Mouse (Mus musculus) c-Kit-negative CD71-positive TER-119-positive erythroid progenitor cells, embryonic 14.5 days (primary cell): ENCODE data around the gene Ulk3.
A peak's percentile ranks its signal among the peaks of the same experiment; 100 is the strongest.

Experiments
- DNase-seq: peaks from one replicate; pipeline ENCODE4 v3.0.0-alpha.2; 2013; ENCODE audit warnings: low read depth, low spot score

Gene Ulk3

GRCm38 (mm10) chr9:57568500-57568899 lies 20.8 kb upstream of the Ulk3 start:
- no peak for DNase-seq

GRCm38 (mm10) chr9:57574397-57574796 lies 14.9 kb upstream of the Ulk3 start:
- no peak for DNase-seq

GRCm38 (mm10) chr9:57575577-57575976 lies 13.7 kb upstream of the Ulk3 start:
- no peak for DNase-seq

GRCm38 (mm10) chr9:57577144-57577849 lies 12.0 kb upstream of the Ulk3 start:
- peak; percentile 30 for DNase-seq

GRCm38 (mm10) chr9:57584991-57585390 lies 4.3 kb upstream of the Ulk3 start:
- DNase-seq = no peak

- no peak for DNase-seq
Observed at GRCm38 (mm10) chr9:57590726-57591125, 1.5 kb downstream of the Ulk3 start.

- DNase-seq = no peak
Observed at GRCm38 (mm10) chr9:57593454-57594173, 4.4 kb downstream of the Ulk3 start.

- no peak for DNase-seq
Observed at GRCm38 (mm10) chr9:57594174-57594509, 4.9 kb downstream of the Ulk3 start.

- DNase-seq = no peak
Observed at GRCm38 (mm10) chr9:57597265-57597664, 8.0 kb downstream of the Ulk3 start.

- DNase-seq = no peak
Observed at GRCm38 (mm10) chr9:57597929-57598382, 8.7 kb downstream of the Ulk3 start.

- DNase-seq = no peak
Observed at GRCm38 (mm10) chr9:57598851-57599563, 9.8 kb downstream of the Ulk3 start.

GRCm38 (mm10) chr9:57600620-57601352 lies 11.5 kb downstream of the Ulk3 start:
- DNase-seq = no peak

GRCm38 (mm10) chr9:57601353-57601706 lies 12.1 kb downstream of the Ulk3 start:
- DNase-seq = no peak

GRCm38 (mm10) chr9:57602098-57602497 lies 12.8 kb downstream of the Ulk3 start:
- no peak for DNase-seq

- DNase-seq = no peak
Observed at GRCm38 (mm10) chr9:57604875-57605274, 15.6 kb downstream of the Ulk3 start.

- DNase-seq = no peak
Observed at GRCm38 (mm10) chr9:57605503-57605902, 16.3 kb downstream of the Ulk3 start.

GRCm38 (mm10) chr9:57606139-57606851 lies 17.0 kb downstream of the Ulk3 start, which contains the start of gene Cplx3:
Gene Cplx3 (minus strand): TSS chr9:57606281.
- DNase-seq = no peak

GRCm38 (mm10) chr9:57609803-57610202 lies 20.6 kb downstream of the Ulk3 start:
- no peak for DNase-seq

- no peak for DNase-seq
Observed at GRCm38 (mm10) chr9:57610359-57610826, 21.1 kb downstream of the Ulk3 start.

- no peak for DNase-seq
Observed at GRCm38 (mm10) chr9:57612587-57612986, 23.3 kb downstream of the Ulk3 start.

- DNase-seq = no peak
Observed at GRCm38 (mm10) chr9:57613975-57614374, 24.7 kb downstream of the Ulk3 start.
